Mouse (Mus musculus) bone marrow macrophage, adult 2 months (primary cell): ENCODE data around the gene Mpnd.

Experiments
- CTCF ChIP-seq: IDR thresholded peaks from 2 replicates; pipeline ENCODE4 v1.5.1; 2012; ENCODE audit warnings: low read depth, mild to moderate bottlenecking, low read length, moderate library complexity
- POLR2A ChIP-seq: IDR thresholded peaks from 2 replicates; pipeline ENCODE4 v1.6.1; 2012; ENCODE audit warnings: mild to moderate bottlenecking, low read depth, low read length, borderline replicate concordance

DNA sequence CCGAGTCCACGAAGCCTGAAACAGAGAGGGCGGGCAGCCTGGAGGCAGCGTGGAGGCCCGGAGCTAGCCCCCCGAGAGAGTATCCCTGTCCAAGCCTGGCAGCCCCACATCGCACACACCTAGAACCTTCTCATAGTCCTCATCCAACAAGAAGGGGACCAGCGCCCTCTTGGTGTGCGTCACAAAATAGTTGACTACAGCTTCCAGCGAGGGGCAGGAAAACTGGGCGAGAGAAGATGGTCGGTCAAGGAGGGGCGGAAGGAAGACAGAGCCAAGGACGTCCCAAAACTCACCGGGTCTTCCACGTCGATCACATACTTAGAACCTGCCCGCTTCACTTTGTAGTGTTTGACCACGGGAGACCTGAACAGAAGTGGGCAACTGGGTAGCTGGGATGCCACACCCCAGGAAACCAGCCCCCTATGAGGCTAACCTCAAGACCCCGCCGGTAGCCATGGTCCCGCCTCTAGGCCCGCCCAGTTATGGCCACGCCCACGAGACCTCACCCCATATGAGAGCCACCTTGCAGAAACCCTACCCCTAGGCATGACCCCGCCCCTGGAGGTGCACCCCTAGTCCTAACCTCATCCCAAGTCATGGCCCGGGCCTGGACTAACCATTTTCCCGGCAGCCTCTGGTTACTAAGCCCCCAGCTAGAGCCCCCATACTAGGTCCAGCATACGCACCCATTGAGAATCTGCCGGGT is 5.6 kb upstream of the Mpnd start:
- TF ChIP-seq CTCF (no peak), POLR2A (no peak)
